Mouse (Mus musculus) cerebellum, adult (tissue): ENCODE measurements around the gene Vps13d.

Experiments
- ATAC-seq: cut with Nextera tagmentation; 2 replicates; pipeline ENCODE4 v1.9.2; 2017; ENCODE audit warnings: mild to moderate bottlenecking, moderate library complexity, mixed read lengths; ENCODE audit not compliant: insufficient number of reproducible peaks, low FRiP score, low TSS enrichment

The Vps13d gene

DNA sequence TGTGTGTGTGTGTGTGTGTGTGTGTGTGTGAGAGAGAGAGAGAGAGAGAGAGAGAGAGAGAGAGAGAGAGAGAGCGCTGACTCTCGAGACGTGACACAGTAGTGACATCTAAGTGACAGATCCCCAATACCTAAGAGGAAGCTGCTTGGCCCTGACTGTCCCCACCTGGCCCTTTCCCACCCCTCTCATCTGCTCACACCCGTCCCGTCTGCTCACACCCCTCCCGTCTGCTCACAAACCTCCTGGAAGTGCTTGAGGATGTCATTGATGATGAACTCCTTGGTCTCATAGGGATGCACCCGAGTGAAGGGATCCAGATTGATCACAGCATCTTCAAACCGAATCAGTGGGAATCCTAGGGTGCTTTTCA lies 148.8 kb downstream of the Vps13d start:
- ATAC-seq: no peak

DNA sequence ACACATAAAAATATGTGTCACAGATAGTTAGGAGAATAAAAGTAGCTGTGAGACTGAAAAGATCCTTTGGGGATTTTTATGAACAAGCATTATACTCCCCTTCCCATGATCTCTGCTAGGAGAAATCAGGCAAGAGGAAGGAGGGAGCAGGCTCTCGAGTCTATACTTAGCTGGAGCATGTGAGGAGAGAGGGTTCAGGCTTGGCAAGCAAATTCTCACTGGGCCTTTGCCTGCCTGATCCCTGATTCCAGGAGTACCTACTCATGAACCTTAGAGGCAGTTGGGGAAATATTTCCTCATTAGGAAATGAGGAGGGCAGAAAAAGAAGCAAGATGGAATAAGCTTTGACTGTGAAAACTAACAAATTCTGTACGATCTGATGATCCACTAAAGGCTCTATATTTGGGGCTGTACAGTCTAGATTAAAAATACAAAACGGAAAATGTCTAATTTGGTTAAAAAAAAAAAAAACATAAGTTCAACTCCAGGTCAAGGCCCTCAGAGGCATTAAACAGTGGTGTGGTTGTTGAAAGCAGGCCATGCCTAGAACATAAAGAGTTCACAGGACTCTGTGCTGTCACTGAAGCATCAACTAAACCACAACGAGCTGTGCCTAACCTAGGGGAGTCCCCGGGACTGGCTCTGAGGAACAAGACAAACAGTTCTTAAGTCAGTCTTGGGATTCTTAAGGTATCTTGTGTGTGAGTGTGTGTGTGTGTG lies 149.3 kb downstream of the Vps13d start:
- ATAC-seq: no peak

DNA sequence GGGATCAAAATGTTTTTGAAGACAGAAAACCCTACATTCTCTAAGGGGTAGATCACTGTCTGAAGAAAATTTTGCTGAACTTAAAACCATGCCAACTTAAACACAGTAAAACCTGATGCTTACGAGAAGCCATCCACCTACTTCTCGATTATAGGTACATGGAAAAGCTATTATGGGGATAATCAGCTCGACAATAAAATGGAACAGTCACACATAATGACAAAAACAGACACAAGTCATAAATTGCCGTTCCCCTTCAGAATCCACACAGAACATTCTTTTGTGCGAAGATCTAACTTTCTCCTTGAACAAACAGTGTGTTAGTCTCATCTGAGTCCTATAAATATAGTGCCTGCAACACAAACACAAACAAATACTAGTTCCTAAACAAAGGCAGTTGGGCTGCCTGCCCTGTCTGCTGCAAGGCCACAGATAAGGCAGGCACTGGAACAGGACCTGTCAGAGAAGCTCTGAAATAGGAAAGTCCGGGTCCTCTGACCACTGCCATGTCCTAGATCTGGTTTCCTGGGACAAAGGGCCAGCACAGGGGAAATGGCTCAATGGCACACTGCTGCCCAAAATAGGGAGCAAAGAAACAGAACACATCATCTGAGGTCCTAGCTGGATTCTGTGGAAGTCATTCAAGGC lies 153.5 kb downstream of the Vps13d start:
- ATAC-seq: no peak

DNA sequence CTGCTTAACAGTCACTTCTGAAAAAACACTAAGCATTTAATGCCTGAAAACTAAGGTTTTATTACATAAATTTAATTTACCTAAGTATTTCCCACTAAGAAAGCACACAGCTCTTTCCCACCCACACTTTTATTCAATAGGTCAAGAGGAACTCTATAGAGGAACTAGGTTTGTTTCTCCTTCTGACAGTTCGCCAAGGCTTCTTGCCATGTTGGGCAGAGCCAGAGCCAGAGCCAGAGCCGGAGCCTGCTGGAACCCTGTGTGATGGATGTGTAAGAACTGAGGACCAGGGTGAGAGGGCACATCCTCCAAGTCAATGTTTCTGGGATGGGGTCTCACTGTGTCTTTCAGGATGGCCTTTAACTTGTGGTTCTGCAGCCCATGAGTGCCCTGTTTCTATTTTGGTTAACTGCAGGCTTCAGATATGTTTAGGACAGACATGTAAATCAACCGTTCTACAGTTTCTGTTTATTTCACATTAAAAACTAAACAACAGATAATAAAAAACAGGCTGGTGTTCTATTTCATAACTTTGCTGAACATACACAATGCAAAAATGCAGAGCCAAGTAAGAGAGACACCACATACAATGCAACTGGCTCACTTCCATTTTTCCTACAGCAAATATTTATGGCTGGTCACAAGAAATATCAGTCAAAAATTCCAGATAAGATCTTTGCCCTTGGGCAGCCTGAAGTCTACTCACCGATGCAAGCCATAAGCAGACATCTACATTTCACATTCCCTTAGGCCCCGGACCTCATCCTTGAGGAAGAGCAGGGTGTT lies 157.0 kb downstream of the Vps13d start:
- ATAC-seq: no peak

DNA sequence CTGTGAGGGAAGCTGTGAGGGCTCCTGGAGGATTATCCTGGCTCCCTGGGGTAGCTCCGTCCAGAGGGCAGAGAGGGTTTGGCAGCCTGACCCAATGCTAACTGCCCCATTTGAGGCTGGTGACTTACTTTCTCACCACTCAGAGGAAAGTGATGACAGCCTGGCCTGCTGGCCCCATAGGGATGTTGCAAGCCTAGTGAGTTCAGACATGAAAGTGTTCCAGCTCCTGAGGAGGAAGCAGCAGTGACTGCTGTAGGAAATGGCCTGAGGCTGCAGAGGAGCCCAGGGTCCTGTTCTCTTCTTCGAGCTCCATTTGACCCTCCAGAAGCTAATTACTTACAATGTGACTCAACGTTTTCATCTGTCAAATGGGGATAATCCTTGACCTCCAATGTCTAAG lies 157.8 kb downstream of the Vps13d start:
- ATAC-seq: no peak

DNA sequence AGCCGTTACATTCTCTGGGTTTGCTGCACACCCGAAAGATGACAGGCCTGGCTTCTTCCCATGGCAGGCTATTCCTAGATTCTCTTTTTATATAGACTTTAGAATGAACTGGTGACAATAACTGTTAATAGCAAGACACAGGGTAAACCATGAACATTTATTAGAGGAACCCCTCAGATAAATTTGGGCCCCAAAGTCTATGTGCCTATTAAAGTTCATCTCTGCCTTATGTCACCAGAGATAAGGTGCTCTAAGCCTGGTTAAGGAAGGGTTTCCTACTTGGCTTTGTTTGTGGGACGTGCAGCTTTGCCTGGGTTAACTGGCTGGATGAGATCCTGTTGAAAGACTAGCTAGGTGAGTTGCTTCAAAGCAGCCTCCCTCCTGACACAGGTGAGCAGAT lies 159.4 kb downstream of the Vps13d start:
- ATAC-seq: no peak

DNA sequence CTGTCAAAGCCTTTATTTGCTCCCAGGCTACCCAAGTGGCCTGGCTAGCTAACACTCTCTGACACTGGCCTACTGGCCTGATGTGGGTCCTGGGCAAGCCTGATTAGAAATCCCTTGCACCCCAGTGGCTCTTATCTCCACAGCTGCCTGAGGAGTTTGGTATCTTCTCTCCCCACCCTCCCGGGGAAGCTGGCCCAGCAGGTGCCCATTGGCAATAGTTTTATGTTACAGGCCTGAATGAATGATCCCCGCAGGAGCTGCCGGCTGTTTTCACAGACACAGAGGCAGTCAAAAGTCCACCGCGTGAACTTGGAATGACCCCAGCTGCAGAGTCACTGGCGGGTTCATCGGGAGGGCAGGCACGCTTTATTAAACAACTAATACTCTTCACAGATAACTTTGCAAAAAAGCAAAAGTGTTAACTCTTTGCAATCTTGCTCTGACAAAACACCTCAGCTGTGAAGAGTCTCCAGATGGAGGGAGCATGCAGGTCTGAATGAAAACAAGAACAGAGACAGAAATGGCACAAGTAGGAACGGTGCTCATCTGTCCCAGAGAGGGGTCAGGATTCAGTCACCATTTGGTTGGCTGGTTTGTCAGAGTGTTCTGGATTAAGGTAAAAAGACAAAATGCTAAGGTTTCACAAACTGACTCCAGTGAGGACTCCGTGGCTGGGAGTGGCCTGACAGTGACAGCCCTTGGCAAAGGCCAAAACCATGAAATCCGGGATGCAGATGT lies 160.1 kb downstream of the Vps13d start:
- no peak for ATAC-seq

DNA sequence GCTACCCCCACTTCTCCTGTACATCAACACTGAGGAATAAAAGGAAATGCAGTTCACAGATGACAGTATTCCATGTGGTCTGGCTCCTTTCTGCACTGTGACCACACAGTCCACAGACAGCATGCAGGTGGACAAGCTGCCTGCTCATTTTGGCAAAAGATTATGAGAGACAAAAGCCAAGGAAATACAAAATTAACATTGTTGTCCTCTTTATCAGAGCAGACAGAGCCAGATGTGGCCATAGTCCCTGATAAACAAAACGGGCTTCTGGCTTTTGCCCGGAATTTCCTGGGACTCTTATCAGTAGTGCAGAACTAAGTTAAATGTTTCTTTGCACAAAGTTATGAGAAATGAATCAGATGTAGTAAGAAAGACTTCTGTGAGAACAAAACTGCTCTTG lies 161.4 kb downstream of the Vps13d start:
- ATAC-seq: no peak

DNA sequence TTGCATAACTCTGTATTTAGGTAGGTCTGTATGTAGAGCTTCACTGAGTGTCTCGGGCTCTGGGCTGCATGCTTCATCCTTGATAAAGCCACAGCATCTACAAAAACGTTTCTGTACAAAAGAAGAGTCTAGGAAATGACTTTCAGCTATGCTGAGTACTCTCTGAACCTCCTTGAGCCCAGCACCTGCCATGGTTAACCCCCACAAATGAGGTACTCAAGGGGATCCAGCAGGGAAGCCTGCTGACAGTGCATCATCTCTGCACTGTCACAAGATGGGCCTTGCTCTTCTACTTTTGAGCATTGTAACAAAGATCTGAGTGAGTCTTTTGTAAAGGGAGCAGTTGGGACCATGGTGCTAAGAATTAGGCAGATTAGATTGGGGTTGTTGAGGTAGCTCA lies 162.2 kb downstream of the Vps13d start:
- ATAC-seq: no peak

DNA sequence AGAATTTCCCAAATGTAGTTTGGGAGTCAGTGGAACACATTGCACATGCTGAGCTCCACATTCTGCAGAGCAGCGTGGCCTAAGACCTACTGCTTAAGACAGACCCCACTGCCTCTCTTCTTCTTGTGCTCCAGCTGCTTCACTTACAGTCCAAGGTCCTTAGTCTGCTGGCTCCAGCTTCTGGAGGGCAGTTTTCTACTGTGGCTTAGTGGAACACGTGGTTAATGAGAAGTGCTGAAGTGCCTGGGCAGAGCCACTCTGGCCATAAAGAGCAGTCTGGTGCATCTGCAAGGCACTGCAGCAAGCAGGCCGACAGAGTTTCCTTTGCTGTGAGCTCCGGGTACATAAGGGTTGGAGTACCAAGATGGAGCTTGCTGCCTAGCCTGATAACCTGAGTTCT lies 163.3 kb downstream of the Vps13d start:
- no peak for ATAC-seq

DNA sequence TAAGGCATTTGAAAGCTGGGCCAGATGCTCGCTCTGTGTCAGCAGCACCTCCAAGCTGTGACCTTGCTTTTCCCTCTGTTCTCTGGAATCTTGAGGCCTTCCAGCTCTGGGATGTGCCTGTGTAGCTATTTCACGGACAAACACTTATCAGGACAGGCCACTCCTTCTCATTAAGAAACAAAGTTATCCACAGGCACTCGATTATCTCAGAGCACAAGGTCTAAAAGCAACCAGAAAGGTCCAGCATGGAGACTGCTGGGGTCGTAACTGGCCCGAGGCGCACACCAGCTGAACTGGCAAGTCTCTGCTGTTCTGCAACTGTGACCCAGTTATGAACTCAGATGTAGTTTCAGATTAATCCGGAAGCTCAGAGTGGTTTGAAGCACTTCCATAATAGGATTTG lies 168.4 kb downstream of the Vps13d start:
- ATAC-seq: no peak

DNA sequence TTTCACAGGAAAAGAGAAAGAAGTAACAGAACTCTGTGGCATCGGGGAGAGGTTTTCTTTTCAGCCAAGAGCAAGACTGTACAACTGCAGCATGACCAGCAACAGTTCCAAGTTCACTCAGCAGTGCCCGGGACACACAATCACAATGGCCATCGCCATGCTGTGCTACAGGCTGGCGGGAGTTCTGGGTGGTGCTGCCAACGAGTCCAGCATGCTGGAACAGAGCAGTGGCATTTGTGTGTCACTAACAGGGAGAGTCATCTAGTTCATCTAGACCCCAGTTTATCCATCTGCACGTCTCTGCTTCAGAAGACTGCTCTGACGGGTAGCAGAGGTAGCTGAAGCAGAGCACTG lies 169.4 kb downstream of the Vps13d start:
- peak; percentile 84 for ATAC-seq

DNA sequence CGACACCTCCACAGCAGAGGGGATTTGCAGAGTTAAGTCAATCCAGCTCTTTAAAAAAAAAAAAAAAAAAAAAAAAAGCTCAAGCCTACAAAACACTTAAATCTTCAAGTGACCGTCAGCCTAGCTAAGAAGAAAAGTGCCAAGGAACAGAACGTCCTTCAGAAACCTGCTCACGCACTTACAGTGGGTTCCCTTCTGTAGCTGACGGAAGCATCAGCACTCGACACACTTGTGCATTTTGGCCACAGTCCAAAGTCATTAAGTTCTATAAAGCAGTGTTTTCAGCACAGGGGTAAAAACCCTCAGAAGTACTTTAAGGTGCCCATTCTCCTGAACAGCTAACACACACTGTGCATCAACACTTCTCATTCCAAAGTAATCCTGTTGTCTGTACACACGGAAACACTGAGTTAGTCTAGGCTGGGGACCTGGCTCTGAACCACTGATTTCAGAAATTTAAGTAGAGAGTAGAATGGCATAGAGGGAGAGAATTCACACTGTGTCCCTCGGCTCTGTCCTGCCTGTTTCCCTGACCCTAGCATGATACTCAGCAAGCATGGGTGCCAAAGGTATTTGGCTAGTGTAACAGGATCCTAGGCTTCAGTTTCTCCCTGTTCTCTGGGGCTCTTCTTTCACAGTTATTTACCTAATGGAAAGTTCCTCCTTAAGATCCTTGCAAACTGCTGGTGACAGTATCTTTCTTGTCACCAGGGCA lies 170.0 kb downstream of the Vps13d start:
- peak; percentile 28; the same call in 1 of the 2 replicates for ATAC-seq

DNA sequence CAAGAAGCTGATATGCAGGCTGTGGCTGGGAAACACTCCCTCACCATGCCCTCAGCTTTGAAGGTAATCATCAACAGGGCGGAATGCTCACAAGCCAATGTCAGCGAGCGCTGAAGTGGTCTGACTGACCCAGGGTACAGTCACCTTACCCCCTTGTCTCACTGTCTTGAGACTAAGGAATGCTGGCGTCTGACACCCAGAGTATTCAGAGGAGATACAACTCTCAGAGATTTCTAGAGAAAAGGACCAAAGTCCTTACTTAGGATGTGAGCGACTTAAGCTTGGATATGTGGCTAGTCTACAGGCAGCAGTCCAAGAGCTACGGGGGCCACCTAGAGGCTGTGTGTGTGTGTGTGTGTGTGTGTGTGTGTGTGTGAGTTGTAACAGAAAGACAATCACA lies 170.9 kb downstream of the Vps13d start:
- no peak for ATAC-seq

DNA sequence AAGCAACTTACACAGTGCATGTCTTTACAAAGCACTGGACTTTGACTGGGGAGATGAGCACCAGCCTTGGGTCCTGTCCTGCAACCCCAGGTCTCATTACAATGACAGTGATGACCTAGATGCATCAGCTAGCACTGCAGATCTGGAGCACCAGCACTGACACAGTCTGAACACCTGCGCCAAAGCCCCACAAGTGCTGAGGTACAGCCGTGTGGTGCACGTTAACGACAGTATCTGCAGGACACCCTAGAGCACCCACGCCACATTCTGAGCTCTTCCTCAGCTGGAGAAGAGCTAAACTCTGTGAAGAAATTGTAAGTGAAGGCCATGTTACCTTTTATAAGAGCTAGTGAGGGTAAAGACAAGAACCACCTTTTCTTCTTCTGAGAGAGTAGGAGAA lies 172.0 kb downstream of the Vps13d start:
- ATAC-seq: no peak

DNA sequence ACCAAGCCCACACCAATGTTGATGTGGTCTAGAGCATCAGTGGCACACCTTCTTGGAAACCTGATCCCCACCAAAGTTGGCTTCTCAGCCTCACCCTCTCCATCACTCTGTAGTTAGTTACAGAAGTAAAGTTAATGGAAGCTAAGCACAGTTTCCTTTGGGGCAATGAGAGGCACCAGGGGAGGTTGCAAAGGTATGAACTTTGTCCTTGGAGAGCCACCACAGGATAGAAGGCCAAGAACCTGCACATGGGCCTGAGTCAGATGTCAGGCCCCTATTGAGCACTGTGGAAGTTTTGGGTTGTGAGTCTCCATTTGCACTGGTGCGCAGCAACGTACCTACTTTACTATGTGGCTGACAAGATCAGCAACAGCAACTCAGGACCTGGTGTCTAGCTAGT lies 172.6 kb downstream of the Vps13d start:
- ATAC-seq: no peak

DNA sequence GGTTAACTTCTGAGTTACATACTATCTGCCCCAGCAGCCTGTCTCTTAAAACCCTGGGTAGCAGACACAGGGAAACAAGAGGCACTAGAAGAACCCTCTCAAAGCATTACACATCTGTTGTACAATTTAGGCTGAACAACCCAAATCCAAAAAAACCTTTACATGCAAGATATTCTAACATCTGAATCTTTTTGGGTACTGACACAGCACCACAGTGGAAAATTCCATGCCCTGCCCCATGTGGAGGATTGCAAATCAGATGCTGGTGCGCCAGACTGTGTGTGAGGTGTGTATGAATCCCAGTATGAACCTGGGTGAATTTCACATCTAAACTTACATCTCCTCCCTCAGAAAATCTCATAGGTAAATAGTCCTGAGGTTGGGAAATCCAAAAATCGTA lies 174.4 kb downstream of the Vps13d start:
- no peak for ATAC-seq

DNA sequence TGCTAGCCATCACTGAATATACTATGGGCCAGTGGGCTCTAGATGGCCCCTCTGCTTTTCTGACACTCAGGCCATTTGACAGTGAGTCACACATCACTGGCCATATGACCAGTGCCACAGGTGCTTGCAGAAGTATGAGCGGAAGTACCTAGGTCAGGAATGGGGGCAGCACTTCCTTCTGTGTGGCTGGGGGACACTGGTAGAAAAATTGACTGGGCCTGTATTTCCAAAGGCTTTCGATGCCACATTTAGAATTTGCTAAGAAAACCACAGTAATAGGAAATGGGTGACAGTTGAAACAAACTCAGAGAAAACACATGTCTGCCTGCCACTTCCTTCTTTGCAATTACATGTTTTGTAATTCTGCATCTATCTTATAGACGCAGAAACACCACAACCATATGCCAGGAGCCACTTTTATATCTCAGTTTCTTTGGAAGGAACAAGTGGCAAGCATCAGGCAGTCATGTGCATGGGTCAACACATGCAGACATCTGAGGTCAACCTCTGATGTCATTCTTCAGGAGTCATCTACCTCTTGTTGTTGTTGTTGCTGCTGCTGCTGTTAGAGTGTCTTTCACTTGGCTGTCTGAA lies 175.6 kb downstream of the Vps13d start:
- no peak for ATAC-seq

DNA sequence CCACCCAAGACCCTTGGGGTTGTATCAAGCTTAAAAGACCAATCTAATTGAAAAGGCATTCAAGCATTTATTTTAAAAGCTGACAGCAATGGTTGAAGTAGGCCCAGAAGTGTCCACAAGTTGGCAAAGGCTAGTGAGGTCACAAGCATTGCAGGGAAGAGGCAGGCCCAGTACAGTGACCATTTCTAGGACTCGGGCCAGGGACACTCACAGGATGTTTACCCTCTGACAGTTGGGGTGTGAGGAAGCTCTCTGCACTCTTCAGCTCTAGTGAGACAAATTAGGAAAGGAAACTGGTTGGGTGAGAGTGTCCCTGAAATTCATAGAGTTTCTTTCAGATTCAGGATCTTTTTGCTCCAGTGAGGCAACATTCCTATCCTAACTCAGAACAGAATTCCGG lies 177.1 kb downstream of the Vps13d start:
- no peak; the same call in 1 of the 2 replicates for ATAC-seq

DNA sequence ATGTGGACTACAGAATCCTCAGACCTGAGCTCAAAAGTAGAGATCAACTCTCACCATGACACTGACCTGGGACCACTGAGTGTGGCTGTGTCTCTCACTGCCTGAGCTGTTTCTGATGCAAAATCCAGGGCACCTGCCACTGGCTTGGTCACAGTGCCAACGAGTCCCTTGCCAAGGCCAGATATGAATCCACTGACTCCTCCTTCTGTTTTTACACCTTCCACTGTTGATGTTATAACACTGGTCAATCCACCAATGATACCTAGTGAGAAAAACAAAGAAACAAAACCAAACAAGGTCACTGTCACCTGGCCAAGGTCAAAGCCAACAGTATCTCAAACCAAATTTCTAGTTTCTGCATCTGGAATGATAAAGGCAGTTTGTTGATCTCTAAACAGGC lies 178.1 kb downstream of the Vps13d start:
- no peak for ATAC-seq
